In the genomic region with DNA sequence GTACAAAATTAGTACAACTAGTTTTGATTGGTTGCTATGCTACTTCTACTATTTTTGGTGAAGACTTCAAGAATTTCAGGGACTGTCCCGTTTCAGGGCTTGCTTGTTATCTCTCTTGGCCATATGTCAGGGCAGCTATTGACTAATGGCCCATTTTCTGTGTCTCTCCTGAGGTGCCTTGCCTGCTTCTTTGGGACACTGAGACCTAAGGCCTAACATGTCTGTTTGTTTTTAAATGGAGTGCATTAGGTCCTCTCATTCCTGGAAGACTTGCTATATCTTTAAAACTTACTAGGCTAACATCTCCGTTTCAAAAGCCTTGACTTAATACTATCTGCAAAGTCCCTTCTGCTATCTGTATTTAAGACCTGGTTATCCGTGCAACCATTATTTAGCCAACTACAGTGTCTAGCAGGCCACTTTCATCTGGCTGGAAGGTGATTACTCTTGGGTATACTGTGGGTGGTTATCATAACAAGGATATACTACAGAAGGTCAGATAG, we compare ENCODE assay signal across 21 mouse cellular contexts. TPM values are rescaled to one million over a fixed set of nuclear protein-coding genes. Genes with fewer than 3 reads are reported as not detected.
DNase-seq lines count a peak whose midpoint lies in the region; ATAC-seq and TF ChIP-seq lines count a peak whose summit lies in the region.
"Had no signal": no experiment of that assay in that cellular context is flagged by ENCODE, and none has a peak within 500 bp of the region (broad histone marks: within the 10 kb centered on the region; RNA-seq: fewer than 3 reads in every experiment).

No protein-coding gene starts in this region.

- peak; percentile 77 for ATAC-seq in G1E (ENCODE audit: extremely low read depth, insufficient number of reproducible peaks, low FRiP score, poor library complexity, severe bottlenecking)
- peak; percentile 42 to 58; a peak in 2 of 4 replicates for ATAC-seq in hematopoietic stem cell, adult 5-6 weeks (replicated peaks in 1 of 2; ENCODE audit: insufficient read depth in 1 of 2, low FRiP score in 2 of 2, low TSS enrichment in 1 of 2, low read depth in 1 of 2, poor library complexity in 2 of 2, severe bottlenecking in 2 of 2)
- ATAC-seq in megakaryocyte, adult 5-6 weeks (ENCODE audit: poor library complexity, severe bottlenecking), result peak; percentile 38; the same call in 1 of the 2 replicates
- ATAC-seq in kidney, embryonic 16.5 days (ENCODE audit: low FRiP score, low TSS enrichment), result no peak
- ATAC-seq: forebrain, embryonic 13.5 days; hindbrain, postnatal 0 days had no signal

- TF ChIP-seq CTCF in G1E (IDR thresholded peaks at IDR 0.05; ENCODE audit: low read depth, low read length), result no peak

- H3K4me2 ChIP-seq in kidney, embryonic 16.5 days (replicated peaks; ENCODE audit: low read depth, low read length), result no peak overlapping the region
- H3K4me2 ChIP-seq: embryonic facial prominence, embryonic 15.5 days; forebrain, embryonic 13.5 days; limb, embryonic 12.5 days had no signal

- no peaks in the 10 kb centered on the region for H3K36me3 ChIP-seq in G1E (replicated peaks)
- H3K36me3 ChIP-seq in kidney, embryonic 16.5 days (ENCODE audit: insufficient read depth, low read length), result no peaks in the 10 kb centered on the region
- H3K36me3 ChIP-seq: embryonic facial prominence, embryonic 15.5 days; limb, embryonic 12.5 days; midbrain, embryonic 10.5 days had no signal

- DNase-seq in A20 (ENCODE audit: low read depth, low spot score), result peak; percentile 25
- DNase-seq in G1E (ENCODE audit: low spot score), result peak; percentile 13
- DNase-seq in left cerebral cortex, postnatal 4 days, result no peak
- no peak for DNase-seq in lung, postnatal 10 days
- DNase-seq: cerebellum, adult 2 months; heart, postnatal 10 days; kidney, adult 8-10 months had no signal

- WGBS in kidney, embryonic 16.5 days, result 73% methylated on average over 3 of the region's 3 CpGs

- peaks cover 42% of the 10 kb centered on the region for H3K4me1 ChIP-seq in G1E (ENCODE audit: insufficient read depth, low read depth, low read length)
- no peaks in the 10 kb centered on the region for H3K4me1 ChIP-seq in kidney, embryonic 16.5 days (ENCODE audit: insufficient read depth, low read length)
- H3K4me1 ChIP-seq: embryonic facial prominence, embryonic 15.5 days; forebrain, embryonic 13.5 days; limb, embryonic 12.5 days; midbrain, embryonic 10.5 days had no signal

- H3K4me3 ChIP-seq in G1E (ENCODE audit: low read depth, low read length), result no peak overlapping the region
- H3K4me3 ChIP-seq in kidney, embryonic 16.5 days (ENCODE audit: low read length), result no peak overlapping the region
- H3K4me3 ChIP-seq: embryonic facial prominence, embryonic 15.5 days; forebrain, embryonic 13.5 days; limb, embryonic 12.5 days; midbrain, embryonic 10.5 days had no signal

- intact Hi-C loops in left cerebral cortex, postnatal 4 days (cut with DNase I), result no loop called here

- H3K9ac ChIP-seq in kidney, embryonic 16.5 days (replicated peaks; ENCODE audit: low read length), result no peak overlapping the region
- H3K9ac ChIP-seq: embryonic facial prominence, embryonic 15.5 days; forebrain, embryonic 13.5 days; limb, embryonic 12.5 days had no signal

- H3K27me3 ChIP-seq in G1E (ENCODE audit: insufficient read depth, low read length), result no peaks in the 10 kb centered on the region
- no peaks in the 10 kb centered on the region for H3K27me3 ChIP-seq in kidney, embryonic 16.5 days (ENCODE audit: insufficient read depth, low read length)
- H3K27me3 ChIP-seq: embryonic facial prominence, embryonic 15.5 days; forebrain, embryonic 13.5 days; limb, embryonic 12.5 days had no signal

- H3K27ac ChIP-seq in kidney, embryonic 16.5 days (ENCODE audit: low read length), result no peak overlapping the region
- H3K27ac ChIP-seq: embryonic facial prominence, embryonic 15.5 days; forebrain, embryonic 13.5 days; hindbrain, postnatal 0 days; limb, embryonic 12.5 days; midbrain, embryonic 10.5 days had no signal

- H3K9me3 ChIP-seq in G1E (replicated peaks), result no peaks in the 10 kb centered on the region
- H3K9me3 ChIP-seq in kidney, embryonic 16.5 days (ENCODE audit: low read length), result no peaks in the 10 kb centered on the region
- H3K9me3 ChIP-seq: embryonic facial prominence, embryonic 15.5 days; forebrain, embryonic 13.5 days; limb, embryonic 12.5 days; midbrain, embryonic 10.5 days had no signal

RNA-seq across cellular contexts. Expression of gene Ccr1, which starts 10.5 kb away (rescaled TPM):
- 1.8 and 2.2 TPM in 2 replicates for total RNA-seq in G1E (2014; fragmentation: Nextera tagmentation)
- total RNA-seq in G1E (2017), result 3.7 and 3.9 TPM in 2 replicates
- 0.03 and 0.04 TPM in 2 replicates for polyA plus RNA-seq in G1E (2012)
- total RNA-seq in hematopoietic stem cell, adult 5-6 weeks (2017), result 3.6 and 11.7 TPM in 2 replicates
- total RNA-seq in megakaryocyte, adult 5-6 weeks (2015), result 119 and 127 TPM in 2 replicates
- 94.4 and 94.8 TPM in 2 replicates for total RNA-seq in megakaryocyte, adult 5-6 weeks (2017)
- under 1 TPM; 0.56 to 0.74 TPM for total RNA-seq in left cerebral cortex, postnatal 4 days (2021)
- polyA plus RNA-seq in kidney, embryonic 16.5 days (2015; fragmentation: Nextera tagmentation; extraction: Ambion mirVana), result 2.0 and 2.5 TPM in 2 replicates

RNA-seq across cellular contexts. Expression of gene Ccr1l1, which starts 20.2 kb away (rescaled TPM):
- total RNA-seq in G1E (2014; fragmentation: Nextera tagmentation), result not detected in 2 replicates
- 0.11 and 0.46 TPM in 2 replicates for total RNA-seq in G1E (2017)
- not detected in 2 replicates for polyA plus RNA-seq in G1E (2012)
- total RNA-seq in hematopoietic stem cell, adult 5-6 weeks (2017), result 0.44 TPM in 1 of 2 replicates, not detected in the other
- 0.23 and 1.0 TPM in 2 replicates for total RNA-seq in megakaryocyte, adult 5-6 weeks (2015)
- 0.33 TPM in 1 of 2 replicates, not detected in the other for total RNA-seq in megakaryocyte, adult 5-6 weeks (2017)
- not detected for total RNA-seq in left cerebral cortex, postnatal 4 days (2021)
- not detected in 2 replicates for polyA plus RNA-seq in kidney, embryonic 16.5 days (2015; fragmentation: Nextera tagmentation; extraction: Ambion mirVana)
- total RNA-seq: granulocyte monocyte progenitor cell, adult 5-6 weeks; heart, postnatal 10 days; hindbrain, postnatal 0 days; layer of hippocampus, adult 18-20 months; monocyte, adult 5-6 weeks had no signal
- polyA plus RNA-seq: cerebellum, adult 2 months; embryonic facial prominence, embryonic 15.5 days; forebrain, embryonic 13.5 days; hindbrain, postnatal 0 days; limb, embryonic 12.5 days; lung, embryonic 16.5 days; midbrain, embryonic 10.5 days; neural tube, embryonic 14.5 days; small intestine, adult 2 months had no signal

Comparison
In these comparisons a context has a peak if more than half of its experiments do, and no peak if none do; other contexts are left out.
1. DNase-seq: peak in A20 (single experiment) and G1E (single experiment); none in left cerebral cortex, postnatal 4 days (single experiment) and lung, postnatal 10 days (single experiment).